Mouse (Mus musculus) limb, embryonic 15.5 days (tissue): ENCODE data around the gene Cdc42bpa. TPM values are rescaled to one million over a fixed set of nuclear protein-coding genes. Genes with fewer than 3 reads are reported as not detected.

Experiments used
- ATAC-seq: fragments of 200-750 bp; cut with Nextera tagmentation; 2 replicates; pipeline ENCODE4 v1.8.0; 2017; ENCODE audit warnings: low read depth, moderate TSS enrichment; ENCODE audit not compliant: insufficient number of reproducible peaks, low FRiP score, low TSS enrichment
- H3K27ac ChIP-seq: fragments of 300-500 bp; sonication (generic); 2 replicates; pipeline ENCODE4 v1.5.1; 2015; ENCODE audit warnings: moderate library complexity, mild to moderate bottlenecking, inconsistent platforms
- H3K27me3 ChIP-seq: fragments of 300-500 bp; sonication (generic); 2 replicates; pipeline ENCODE4 v1.6.1; 2015; ENCODE audit warnings: inconsistent platforms
- H3K36me3 ChIP-seq: fragments of 300-500 bp; sonication (generic); 2 replicates; pipeline ENCODE4 v1.6.1; 2015; ENCODE audit warnings: inconsistent platforms
- H3K4me1 ChIP-seq: fragments of 300-500 bp; sonication (generic); 2 replicates; pipeline ENCODE4 v1.6.1; 2015; ENCODE audit warnings: inconsistent platforms
- H3K4me2 ChIP-seq: fragments of 300-500 bp; sonication (generic); 2 replicates; pipeline ENCODE4 v1.6.1; 2015; ENCODE audit warnings: mild to moderate bottlenecking, inconsistent platforms
- H3K4me3 ChIP-seq: fragments of 300-500 bp; sonication (generic); 2 replicates; pipeline ENCODE4 v1.5.1; 2015; ENCODE audit warnings: mild to moderate bottlenecking, inconsistent platforms
- H3K9ac ChIP-seq: fragments of 300-500 bp; sonication (generic); 2 replicates; pipeline ENCODE4 v1.6.1; 2015; ENCODE audit warnings: inconsistent platforms
- H3K9me3 ChIP-seq: fragments of 300-500 bp; sonication (generic); 2 replicates; pipeline ENCODE4 v1.6.1; 2016; ENCODE audit warnings: inconsistent platforms
- WGBS: fragments of 180-500 bp; shearing (Covaris S2); methylation state at CpG from one replicate; pipeline ENCODE4 v1.1.7; 2015; 5-methylcytosine and 5-hydroxymethylcytosine counted together
- polyA plus RNA-seq: library from polyadenylated mRNA; unstranded; fragments of >200 nt; fragmentation: Nextera tagmentation; extraction: Ambion mirVana; gene quantifications from 2 replicates; pipeline ENCODE4 v1.2.1, GENCODE M21; 2015

The Cdc42bpa gene
- polyA plus RNA-seq, 1 experiment from 2014 or later = 17.6 TPM

GRCm38 (mm10) chr1:179940071-179940786, 20.0 kb upstream of the Cdc42bpa start:
- Histone ChIP-seq H3K4me2 (no peak overlapping the region), H3K36me3 (no peaks in the 10 kb centered on the region), H3K9me3 (no peaks in the 10 kb centered on the region), H3K27ac (peak overlapping the region; percentile 18; the same call in 1 of the 2 replicates), H3K9ac (no peak overlapping the region), H3K4me3 (no peak overlapping the region), H3K4me1 (peaks cover 4% of the 10 kb centered on the region; the same call in 1 of the 2 replicates), H3K27me3 (no peaks in the 10 kb centered on the region)
- ATAC-seq = no peak
- 68% methylated on average over 23 of the region's 23 CpGs for WGBS

- ATAC-seq = no peak
- Histone ChIP-seq H3K36me3 (no peaks in the 10 kb centered on the region), H3K4me3 (no peak overlapping the region), H3K27me3 (no peaks in the 10 kb centered on the region), H3K4me1 (peaks cover 4% of the 10 kb centered on the region; the same call in 1 of the 2 replicates), H3K9me3 (no peaks in the 10 kb centered on the region), H3K9ac (no peak overlapping the region), H3K27ac (peak overlapping the region; percentile 18; the same call in 1 of the 2 replicates), H3K4me2 (no peak overlapping the region)
- 78% methylated on average over 14 of the region's 14 CpGs for WGBS
Measured at GRCm38 (mm10) chr1:179940787-179941352, 19.4 kb upstream of the Cdc42bpa start.

GRCm38 (mm10) chr1:179945017-179945416, 15.3 kb upstream of the Cdc42bpa start:
- 90% methylated on average over 10 of the region's 10 CpGs for WGBS
- ATAC-seq = no peak

GRCm38 (mm10) chr1:179946616-179947015, 13.7 kb upstream of the Cdc42bpa start:
- Histone ChIP-seq H3K9me3 (no peaks in the 10 kb centered on the region), H3K27ac (no peak overlapping the region), H3K36me3 (no peaks in the 10 kb centered on the region), H3K9ac (no peak overlapping the region), H3K27me3 (no peaks in the 10 kb centered on the region), H3K4me2 (no peak overlapping the region), H3K4me3 (no peak overlapping the region), H3K4me1 (0 out of 2 replicates have a peak, but pooled peaks cover 6% of the 10 kb centered on the region)
- 37% methylated on average over 2 of the region's 2 CpGs for WGBS
- ATAC-seq = no peak

More at GRCm38 (mm10) chr1:179945017-179945416, 15.3 kb upstream of the Cdc42bpa start:
- Histone ChIP-seq H3K4me1 (peaks cover 10% of the 10 kb centered on the region; the same call in 1 of the 2 replicates), H3K9me3 (no peaks in the 10 kb centered on the region), H3K4me2 (no peak overlapping the region), H3K9ac (no peak overlapping the region), H3K27ac (no peak overlapping the region), H3K27me3 (no peaks in the 10 kb centered on the region), H3K36me3 (no peaks in the 10 kb centered on the region), H3K4me3 (no peak overlapping the region)

GRCm38 (mm10) chr1:179947653-179948052, 12.6 kb upstream of the Cdc42bpa start:
- H3K4me3 ChIP-seq = no peak overlapping the region
- H3K4me2 ChIP-seq = no peak overlapping the region
- H3K27ac ChIP-seq = no peak overlapping the region
- 0 out of 2 replicates have a peak, but pooled peaks cover 6% of the 10 kb centered on the region for H3K4me1 ChIP-seq
- no peak for ATAC-seq
- H3K9ac ChIP-seq = no peak overlapping the region
- H3K9me3 ChIP-seq = no peaks in the 10 kb centered on the region
- no peaks in the 10 kb centered on the region for H3K36me3 ChIP-seq
- 74% methylated on average over 2 of the region's 2 CpGs for WGBS
- H3K27me3 ChIP-seq = no peaks in the 10 kb centered on the region

GRCm38 (mm10) chr1:179951597-179951996, 8.7 kb upstream of the Cdc42bpa start:
- 75% methylated on average over 7 of the region's 7 CpGs for WGBS
- H3K27me3 ChIP-seq = no peaks in the 10 kb centered on the region
- no peaks in the 10 kb centered on the region for H3K36me3 ChIP-seq
- no peak overlapping the region for H3K4me3 ChIP-seq
- H3K27ac ChIP-seq = no peak overlapping the region
- H3K9ac ChIP-seq = no peak overlapping the region
- H3K9me3 ChIP-seq = no peaks in the 10 kb centered on the region
- ATAC-seq = no peak
- H3K4me2 ChIP-seq = no peak overlapping the region
- 0 out of 2 replicates have a peak, but pooled peaks cover 2% of the 10 kb centered on the region for H3K4me1 ChIP-seq

- Histone ChIP-seq H3K4me2 (no peak overlapping the region), H3K9me3 (no peaks in the 10 kb centered on the region), H3K4me3 (no peak overlapping the region), H3K27ac (no peak overlapping the region), H3K36me3 (no peaks in the 10 kb centered on the region), H3K4me1 (no peaks in the 10 kb centered on the region), H3K27me3 (no peaks in the 10 kb centered on the region), H3K9ac (no peak overlapping the region)
- ATAC-seq = no peak
- 79% methylated on average over 3 of the region's 3 CpGs for WGBS
Measured at GRCm38 (mm10) chr1:179953251-179953650, 7.0 kb upstream of the Cdc42bpa start.

GRCm38 (mm10) chr1:179957431-179957830, 2.8 kb upstream of the Cdc42bpa start:
- H3K4me1 ChIP-seq = peaks cover 19% of the 10 kb centered on the region
- WGBS = 60% methylated on average over 3 of the region's 3 CpGs
- ATAC-seq = no peak
- H3K9me3 ChIP-seq = no peaks in the 10 kb centered on the region
- no peak overlapping the region for H3K9ac ChIP-seq
- no peak overlapping the region for H3K4me2 ChIP-seq
- H3K4me3 ChIP-seq = no peak overlapping the region
- no peak overlapping the region for H3K27ac ChIP-seq
- no peaks in the 10 kb centered on the region for H3K36me3 ChIP-seq
- no peaks in the 10 kb centered on the region for H3K27me3 ChIP-seq

- WGBS = 3% methylated on average over 41 of the region's 41 CpGs
- ATAC-seq = peak; percentile 14; the same call in 1 of the 2 replicates
- Histone ChIP-seq H3K4me1 (peaks cover 21% of the 10 kb centered on the region), H3K9me3 (no peaks in the 10 kb centered on the region), H3K27me3 (no peaks in the 10 kb centered on the region), H3K27ac (peak overlapping the region; percentile 95), H3K4me3 (peak overlapping the region; percentile 80), H3K9ac (peak overlapping the region; percentile 87), H3K36me3 (no peaks in the 10 kb centered on the region), H3K4me2 (peak overlapping the region; percentile 79)
Measured at GRCm38 (mm10) chr1:179958871-179959720, 1.2 kb upstream of the Cdc42bpa start.

GRCm38 (mm10) chr1:179960543-179960876, 238 bp downstream of the Cdc42bpa start:
- 0% methylated on average over 9 of the region's 9 CpGs for WGBS
- Histone ChIP-seq H3K27me3 (no peaks in the 10 kb centered on the region), H3K4me3 (peak overlapping the region; percentile 80), H3K36me3 (no peaks in the 10 kb centered on the region), H3K9ac (peak overlapping the region; percentile 87), H3K4me2 (peak overlapping the region; percentile 79), H3K4me1 (peaks cover 21% of the 10 kb centered on the region), H3K27ac (peak overlapping the region; percentile 95), H3K9me3 (no peaks in the 10 kb centered on the region)
- ATAC-seq = no peak

- 3% methylated on average over 16 of the region's 16 CpGs for WGBS
- Histone ChIP-seq H3K4me3 (peak overlapping the region; percentile 80), H3K27me3 (no peaks in the 10 kb centered on the region), H3K36me3 (no peaks in the 10 kb centered on the region), H3K9me3 (no peaks in the 10 kb centered on the region), H3K4me1 (peaks cover 21% of the 10 kb centered on the region), H3K4me2 (peak overlapping the region; percentile 79), H3K9ac (no peak overlapping the region), H3K27ac (no peak overlapping the region)
- no peak for ATAC-seq
Measured at GRCm38 (mm10) chr1:179960882-179961698, 818 bp downstream of the Cdc42bpa start.
